Mouse (Mus musculus) CH12.LX (cell line): Measurements from ENCODE around the gene Cycs. TPM values are rescaled to one million over a fixed set of nuclear protein-coding genes. Genes with fewer than 3 reads are reported as not detected.

Experiments
- DNase-seq: peaks from one replicate; pipeline ENCODE4 v3.0.0-alpha.2; 2013; ENCODE audit errors: extremely low read depth
- H3K27ac ChIP-seq: 2 replicates; pipeline ENCODE4 v1.5.1; 2012; ENCODE audit warnings: low read depth, mild to moderate bottlenecking, control low read depth, moderate library complexity; ENCODE audit not compliant: insufficient read depth
- H3K27me3 ChIP-seq: replicated peaks from 2 replicates; pipeline ENCODE3; 2012; ENCODE audit warnings: inconsistent platforms
- H3K36me3 ChIP-seq, 2 experiments: replicated peaks in 1 of 2; 2 replicates each; pipeline versions ENCODE3 to v1.6.1; 2012; ENCODE audit warnings: inconsistent platforms in 1 of 2, low read length in 1 of 2, mild to moderate bottlenecking in 1 of 2, mixed read lengths in 1 of 2, moderate library complexity in 1 of 2; ENCODE audit not compliant: control insufficient read depth in 1 of 2, insufficient read depth in 1 of 2
- H3K4me1 ChIP-seq, 2 experiments: 2 replicates each; pipeline ENCODE4 v1.6.1; 2012; ENCODE audit warnings: inconsistent platforms in 1 of 2, moderate library complexity in 1 of 2; ENCODE audit not compliant: insufficient read depth in 2 of 2, control insufficient read depth in 1 of 2
- H3K4me2 ChIP-seq: 2 replicates; pipeline ENCODE4 v1.6.1; 2012; ENCODE audit warnings: low read depth, mild to moderate bottlenecking, control low read depth; ENCODE audit not compliant: poor library complexity, insufficient read depth, severe bottlenecking
- H3K4me3 ChIP-seq, 3 experiments: fragments of 150-350 bp in 1 of 3; sonication (generic) in 1 of 3; replicated peaks in 1 of 3; 2 replicates each; pipeline versions ENCODE3 to v1.5.1; 2011 to 2012; ENCODE audit warnings: low read depth in 2 of 3, low read length in 2 of 3, mild to moderate bottlenecking in 2 of 3, moderate library complexity in 2 of 3, control low read depth in 1 of 3, improper control_type of control experiment in 1 of 3, inconsistent platforms in 1 of 3, mixed read lengths in 1 of 3; ENCODE audit not compliant: poor library complexity in 1 of 3
- H3K79me2 ChIP-seq: replicated peaks from 2 replicates; pipeline ENCODE4 v1.6.1; 2012; ENCODE audit warnings: mild to moderate bottlenecking, moderate library complexity; ENCODE audit not compliant: control insufficient read depth, poor library complexity, insufficient read depth, severe bottlenecking; ENCODE audit errors: extremely low read depth
- H3K9ac ChIP-seq: 2 replicates; pipeline ENCODE4 v1.6.1; 2012; ENCODE audit warnings: low read depth, mild to moderate bottlenecking, control low read depth, moderate library complexity; ENCODE audit not compliant: insufficient read depth
- H3K9me3 ChIP-seq: replicated peaks from 2 replicates; pipeline ENCODE3; 2012; ENCODE audit warnings: low read length, inconsistent platforms, mixed read lengths
- CHD2 ChIP-seq: IDR thresholded peaks from 2 replicates; pipeline ENCODE4 v1.6.1; 2011; ENCODE audit warnings: low read length, improper control_type of control experiment
- E2F4 ChIP-seq: IDR thresholded peaks from 2 replicates; pipeline ENCODE4 v1.6.1; 2011; ENCODE audit warnings: low read depth, low read length, improper control_type of control experiment; ENCODE audit not compliant: insufficient replicate concordance
- ELF1 ChIP-seq: IDR thresholded peaks from 2 replicates; pipeline ENCODE4 v1.6.1; 2014; ENCODE audit warnings: low read depth, mild to moderate bottlenecking, inconsistent platforms, low read length, improper control_type of control experiment
- EP300 ChIP-seq: IDR thresholded peaks from 2 replicates; pipeline ENCODE4 v1.6.1; 2011; ENCODE audit warnings: low read length, improper control_type of control experiment
- ETS1 ChIP-seq: conservative IDR thresholded peaks from 2 replicates; pipeline ENCODE4 v1.6.1; 2012; ENCODE audit warnings: low read depth, mild to moderate bottlenecking, inconsistent platforms, low read length, improper control_type of control experiment, moderate library complexity
- GABPA ChIP-seq: IDR thresholded peaks from 2 replicates; pipeline ENCODE4 v1.6.1; 2012; ENCODE audit warnings: low read depth, low read length, improper control_type of control experiment, inconsistent platforms; ENCODE audit not compliant: insufficient replicate concordance
- HCFC1 ChIP-seq: IDR thresholded peaks from 2 replicates; pipeline ENCODE4 v1.6.1; 2012; ENCODE audit warnings: low read depth, mild to moderate bottlenecking, inconsistent platforms, low read length, improper control_type of control experiment
- IRF4 ChIP-seq: IDR thresholded peaks from 2 replicates; pipeline ENCODE4 v1.6.1; 2014; ENCODE audit warnings: low read depth, mild to moderate bottlenecking, inconsistent platforms, low read length, improper control_type of control experiment
- JUN ChIP-seq: IDR thresholded peaks from 2 replicates; pipeline ENCODE4 v1.6.1; 2011; ENCODE audit warnings: low read depth, mild to moderate bottlenecking, low read length, improper control_type of control experiment, moderate library complexity; ENCODE audit not compliant: insufficient read depth
- JUND ChIP-seq: conservative IDR thresholded peaks from 2 replicates; pipeline ENCODE4 v1.6.1; 2011; ENCODE audit warnings: low read depth, low read length, improper control_type of control experiment
- KAT2A ChIP-seq: IDR thresholded peaks from 2 replicates; pipeline ENCODE4 v1.6.1; 2012; ENCODE audit warnings: low read length, improper control_type of control experiment, inconsistent platforms; ENCODE audit not compliant: insufficient replicate concordance
- MAFK ChIP-seq: IDR thresholded peaks from 2 replicates; pipeline ENCODE4 v1.6.1; 2011; ENCODE audit warnings: low read length, improper control_type of control experiment; ENCODE audit not compliant: insufficient replicate concordance
- MAX ChIP-seq: IDR thresholded peaks from 2 replicates; pipeline ENCODE4 v1.6.1; 2011; ENCODE audit warnings: low read length, improper control_type of control experiment
- MEF2A ChIP-seq: IDR thresholded peaks from 2 replicates; pipeline ENCODE4 v1.6.1; 2014; ENCODE audit warnings: low read depth, mild to moderate bottlenecking, inconsistent platforms, low read length, improper control_type of control experiment, borderline replicate concordance
- MXI1 ChIP-seq: IDR thresholded peaks from 2 replicates; pipeline ENCODE4 v1.6.1; 2011; ENCODE audit warnings: mild to moderate bottlenecking, low read depth, low read length, improper control_type of control experiment
- MYC ChIP-seq: IDR thresholded peaks from 2 replicates; pipeline ENCODE4 v1.6.1; 2011; ENCODE audit warnings: low read depth, mild to moderate bottlenecking, improper control_type of control experiment, low read length
- NELFE ChIP-seq: IDR thresholded peaks from 2 replicates; pipeline ENCODE4 v1.6.1; 2011; ENCODE audit warnings: low read depth, low read length, improper control_type of control experiment
- NRF1 ChIP-seq: IDR thresholded peaks from 2 replicates; pipeline ENCODE4 v1.6.1; 2014; ENCODE audit warnings: low read depth, mild to moderate bottlenecking, inconsistent platforms, low read length, improper control_type of control experiment, moderate library complexity
- POLR2A ChIP-seq: IDR thresholded peaks from 2 replicates; pipeline ENCODE4 v1.6.1; 2011; ENCODE audit warnings: low read depth, mild to moderate bottlenecking, improper control_type of control experiment, low read length
- POLR2AphosphoS2 ChIP-seq: IDR thresholded peaks from 2 replicates; pipeline ENCODE4 v1.6.1; 2011; ENCODE audit warnings: low read depth, low read length, improper control_type of control experiment
- SIN3A ChIP-seq: IDR thresholded peaks from 2 replicates; pipeline ENCODE4 v1.6.1; 2012; ENCODE audit warnings: low read length, improper control_type of control experiment, inconsistent platforms
- SMC3 ChIP-seq: IDR thresholded peaks from 2 replicates; pipeline ENCODE4 v1.6.1; 2011; ENCODE audit warnings: low read depth, low read length, improper control_type of control experiment
- TBP ChIP-seq: conservative IDR thresholded peaks from 2 replicates; pipeline ENCODE4 v1.6.1; 2011; ENCODE audit warnings: low read depth, low read length, improper control_type of control experiment
- TCF12 ChIP-seq: IDR thresholded peaks from 2 replicates; pipeline ENCODE4 v1.6.1; 2014; ENCODE audit warnings: low read depth, mild to moderate bottlenecking, inconsistent platforms, low read length, improper control_type of control experiment
- UBTF ChIP-seq: IDR thresholded peaks from 2 replicates; pipeline ENCODE4 v1.6.1; 2012; ENCODE audit warnings: low read depth, mild to moderate bottlenecking, inconsistent platforms, low read length, improper control_type of control experiment, moderate library complexity
- USF2 ChIP-seq: conservative IDR thresholded peaks from 2 replicates; pipeline ENCODE4 v1.6.1; 2011; ENCODE audit warnings: low read depth, low read length, improper control_type of control experiment
- ZKSCAN1 ChIP-seq: IDR thresholded peaks from 2 replicates; pipeline ENCODE4 v1.6.1; 2012; ENCODE audit warnings: low read depth, inconsistent platforms, low read length, improper control_type of control experiment, borderline replicate concordance
- ZMIZ1 ChIP-seq: IDR thresholded peaks from 2 replicates; pipeline ENCODE4 v1.6.1; 2012; ENCODE audit warnings: low read depth, mild to moderate bottlenecking, inconsistent platforms, low read length, improper control_type of control experiment
- dilution Hi-C: fragments of 300-500 bp; cut with MboI; formaldehyde crosslinking; loops from 2 replicates; pipeline ENCODE4 v1.14.3; 2020; ENCODE audit warnings: low sequenced_read_pairs; ENCODE audit not compliant: extremely low pct_unique_long_range_greater_than_20kb, extremely low pct_ligation_motif_present
- in situ Hi-C: fragments of 300-500 bp; cut with MboI; formaldehyde crosslinking; loops from 3 replicates; pipeline ENCODE4 v1.14.3; 2019; ENCODE audit warnings: low sequenced_read_pairs, low pct_ligation_motif_present, low pct_unique_long_range_greater_than_20kb, mixed read lengths
- polyA plus RNA-seq: library from polyadenylated mRNA; unstranded; fragments of >175 nt; gene quantifications from 2 replicates; pipeline ENCODE4 v1.2.1, GENCODE M21; 2012; ENCODE audit warnings: low read depth; ENCODE audit not compliant: insufficient read length
- total RNA-seq, 2 experiments: library from RNA; depleted of rRNA; stranded (reverse); fragments of 300-350 nt in 1 of 2; fragments of >200 nt in 1 of 2; gene quantifications; 2 replicates each; pipeline ENCODE4 v1.2.3; 2012 to 2014

The Cycs gene
- total RNA-seq (2012; rRNA removed) (44.6 and 78.9 TPM in 2 replicates), total RNA-seq (2014; rRNA removed) (122 and 137 TPM in 2 replicates), polyA plus RNA-seq (23.0 and 34.2 TPM in 2 replicates)

DNA sequence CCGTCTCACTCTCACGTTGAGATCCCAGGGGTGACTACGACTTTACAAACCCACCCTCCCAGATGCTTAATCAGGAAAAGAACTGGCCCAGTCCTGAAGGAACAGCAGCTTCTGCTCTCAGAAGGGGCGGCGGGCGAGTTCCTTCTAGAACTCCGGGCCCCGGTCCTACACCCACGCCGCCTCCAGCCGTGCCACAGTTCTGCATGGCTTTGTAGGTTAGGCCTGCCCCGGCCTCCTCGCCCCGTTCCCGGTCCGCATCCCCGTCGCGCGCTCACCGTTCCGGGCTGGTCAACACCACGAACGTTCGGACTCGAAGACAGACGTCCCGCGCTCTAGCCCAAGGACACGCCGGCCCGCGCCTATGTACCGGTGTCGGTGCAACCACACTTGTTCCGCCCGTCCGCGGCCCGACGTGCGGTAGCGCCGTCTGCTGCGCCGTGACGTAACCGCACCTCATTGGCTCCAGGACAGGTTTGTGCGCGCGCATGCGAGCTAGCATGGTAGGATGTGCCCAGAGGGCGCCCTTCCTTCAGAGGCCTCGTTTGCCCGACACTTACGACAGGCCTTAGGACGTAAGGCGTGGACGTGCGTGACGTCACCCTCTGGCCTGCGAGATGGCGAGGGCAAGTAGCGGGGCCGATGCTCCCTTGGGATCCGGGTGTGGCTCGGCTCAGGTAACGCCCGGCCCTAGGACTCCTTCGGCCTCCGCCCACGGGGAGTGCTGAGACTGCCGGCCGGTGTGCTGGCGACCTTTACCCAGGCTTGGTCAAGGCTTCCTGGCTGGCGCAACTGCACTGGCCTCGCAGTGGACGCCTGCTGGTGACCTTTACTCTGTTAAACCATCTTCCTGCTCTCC is at the start of gene Cycs:
Gene Cycs (minus strand): TSS at position 398 of the 856 bp plus-strand sequence.
- Histone ChIP-seq H3K36me3 (peaks cover 8 to 18% of the 10 kb centered on the region in 2 experiments), H3K27me3 (no peaks in the 10 kb centered on the region), H3K4me1 (peaks cover 0 to 23% of the 10 kb centered on the region in 2 experiments; a peak in 2 of 4 replicates), H3K79me2 (peaks cover 11% of the 10 kb centered on the region), H3K27ac (peak within 1 kb of the TSS; percentile 61)
- DNase-seq: peak; percentile 99
- TF ChIP-seq E2F4: peak; percentile 72; the same call in 1 of the 2 replicates
- TF ChIP-seq ZKSCAN1: no peak
- TF ChIP-seq MAFK: no peak
- TF ChIP-seq NRF1: peak; percentile 87
- TF ChIP-seq JUN: peak; percentile 70
- peak; percentile 69 for TF ChIP-seq GABPA
- TF ChIP-seq KAT2A: peak; percentile 96
- no peak for TF ChIP-seq USF2
- TF ChIP-seq HCFC1: peak; percentile 93
- TF ChIP-seq SMC3: no peak
- TF ChIP-seq JUND: peak; percentile 78
- TF ChIP-seq CHD2: peak; percentile 84
- TF ChIP-seq ELF1: peak; percentile 84
- TF ChIP-seq POLR2A: peak; percentile 93
- TF ChIP-seq TCF12: peak; percentile 78
- TF ChIP-seq POLR2AphosphoS2: peak; percentile 93
- TF ChIP-seq SIN3A: peak; percentile 86
- TF ChIP-seq IRF4: no peak; the same call in 1 of the 2 replicates
- TF ChIP-seq MEF2A: peak; percentile 66; the same call in 1 of the 2 replicates
- 0 out of 2 replicates have a peak, but pooled peaks have one; percentile 19 for TF ChIP-seq UBTF
- peak; percentile 53 for TF ChIP-seq ETS1
- peak; percentile 77 for TF ChIP-seq MAX
- peak; percentile 90 for TF ChIP-seq MXI1
- peak; percentile 84 for TF ChIP-seq NELFE
- TF ChIP-seq MYC: peak; percentile 86
- TF ChIP-seq TBP: peak; percentile 72
- no peak for TF ChIP-seq EP300
- TF ChIP-seq ZMIZ1: peak; percentile 86
- TF ChIP-seq, all 38 proteins: peak for 22
- in situ Hi-C loops: no loop called here
- dilution Hi-C loops: no loop called here
- no peaks in the 10 kb centered on the region for H3K9me3 ChIP-seq
- H3K4me2 ChIP-seq: peak within 1 kb of the TSS; percentile 94
- H3K9ac ChIP-seq: peak within 1 kb of the TSS; percentile 96
- H3K4me3 ChIP-seq: peak within 1 kb of the TSS; percentile 88 to 96 (median 93)
